Comparison of ENCODE assay signal across 10 mouse cellular contexts in the genomic region with DNA sequence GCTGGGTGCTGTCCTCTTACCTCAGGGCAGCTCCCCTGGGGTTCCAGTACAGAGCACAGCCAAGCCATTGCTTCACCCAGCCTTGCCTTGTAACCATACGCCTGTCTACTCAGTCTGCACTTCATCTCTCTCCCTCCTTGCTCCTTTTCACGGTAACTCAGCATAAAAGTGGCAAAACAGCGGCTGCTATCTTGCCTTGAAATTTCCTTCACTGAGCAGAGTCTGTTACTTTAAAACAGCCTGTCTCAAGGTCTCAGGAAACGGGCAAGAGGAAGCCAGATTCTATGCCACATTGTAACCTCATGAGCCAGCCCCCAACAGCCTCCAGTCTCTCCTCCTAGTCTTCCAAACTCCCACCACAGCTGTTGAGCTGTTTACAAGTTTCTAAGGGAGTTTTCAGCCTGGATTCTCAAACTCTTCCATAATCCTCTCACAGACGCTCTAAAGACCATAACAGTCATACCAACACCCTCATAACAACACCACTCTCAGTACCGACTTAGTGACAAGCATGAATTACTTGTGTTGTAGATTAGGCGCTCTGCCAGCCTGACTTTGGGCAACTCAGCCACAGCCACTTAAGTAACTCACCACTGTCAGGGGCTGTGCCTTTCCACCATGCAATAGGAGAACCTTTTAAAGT. TPM values are rescaled to one million over a fixed set of nuclear protein-coding genes. Genes with fewer than 3 reads are reported as not detected.
DNase-seq lines count a peak whose midpoint lies in the region; ATAC-seq lines count a peak whose summit lies in the region.
"Had no signal": no experiment of that assay in that cellular context is flagged by ENCODE, and none has a peak within 500 bp of the region (broad histone marks: within the 10 kb centered on the region; RNA-seq: fewer than 3 reads in every experiment).

No protein-coding gene starts in this region.

- peak; percentile 10 for DNase-seq in embryo, embryonic 11 days
- DNase-seq in embryo, embryonic 9.5 days (ENCODE audit: extremely low spot score) = no peak
- DNase-seq in midbrain, embryonic 10.5 days (ENCODE audit: low spot score) = no peak
- no peak for DNase-seq in frontal cortex, postnatal 36 days (ENCODE audit: low spot score in 2 of 2)
- DNase-seq in cerebellum, adult 18-20 months = no peak

- 35% methylated on average over 7 of the region's 7 CpGs for WGBS in intestine, embryonic 15.5 days
- 76% methylated on average over 7 of the region's 7 CpGs for WGBS in midbrain, embryonic 10.5 days

- ATAC-seq in intestine, embryonic 15.5 days = no peak
- peak; percentile 81 for ATAC-seq in megakaryocyte progenitor cell, adult 5-6 weeks (replicated peaks; ENCODE audit: poor library complexity)

- peaks cover 8% of the 10 kb centered on the region; the same call in 1 of the 2 replicates for H3K36me3 ChIP-seq in intestine, embryonic 15.5 days
- peaks cover 10% of the 10 kb centered on the region for H3K36me3 ChIP-seq in midbrain, embryonic 10.5 days

- H3K9me3 ChIP-seq in intestine, embryonic 15.5 days = no peaks in the 10 kb centered on the region
- H3K9me3 ChIP-seq in midbrain, embryonic 10.5 days (replicated peaks) = no peaks in the 10 kb centered on the region

- H3K4me1 ChIP-seq in brown adipose tissue, adult 24 weeks (ENCODE audit: control insufficient read depth, insufficient read depth, insufficient read length, low read length) = peaks cover 26% of the 10 kb centered on the region
- H3K4me1 ChIP-seq in intestine, embryonic 15.5 days (replicated peaks) = 0 out of 2 replicates have a peak, but pooled peaks cover 3% of the 10 kb centered on the region
- peaks cover 12% of the 10 kb centered on the region for H3K4me1 ChIP-seq in midbrain, embryonic 10.5 days

- H3K27ac ChIP-seq in brown adipose tissue, adult 24 weeks (replicated peaks; ENCODE audit: low read depth, low read length) = peak overlapping the region; percentile 84
- H3K27ac ChIP-seq in intestine, embryonic 15.5 days = 0 out of 2 replicates have a peak overlapping the region, but pooled peaks have one; percentile 51
- H3K27ac ChIP-seq in midbrain, embryonic 10.5 days (replicated peaks) = no peak overlapping the region

- H3K9ac ChIP-seq in intestine, embryonic 15.5 days = no peak overlapping the region

- no peak overlapping the region for H3K4me2 ChIP-seq in intestine, embryonic 15.5 days (replicated peaks)

- H3K4me3 ChIP-seq in brown adipose tissue, adult 24 weeks (ENCODE audit: insufficient read depth, low read depth, low read length) = no peak overlapping the region
- H3K4me3 ChIP-seq in intestine, embryonic 15.5 days (replicated peaks) = no peak overlapping the region
- H3K4me3 ChIP-seq in midbrain, embryonic 10.5 days = no peak overlapping the region

- no peaks in the 10 kb centered on the region for H3K27me3 ChIP-seq in intestine, embryonic 15.5 days (replicated peaks)
- H3K27me3 ChIP-seq in midbrain, embryonic 10.5 days (ENCODE audit: low read depth, poor library complexity, severe bottlenecking) = no peaks in the 10 kb centered on the region

RNA-seq across cellular contexts. Expression of gene Il22ra2, which starts 8.6 kb away (rescaled TPM):
- polyA plus RNA-seq in brown adipose tissue, adult 24 weeks (2012; ENCODE audit: insufficient read depth, insufficient read length, missing spikeins) = 0.46 TPM in 1 of 2 replicates, not detected in the other
- not detected in 2 replicates for polyA plus RNA-seq in intestine, embryonic 15.5 days (2015; fragmentation: Nextera tagmentation; extraction: Ambion mirVana)
- total RNA-seq in megakaryocyte progenitor cell, adult 5-6 weeks (2015) = 4.3 and 4.6 TPM in 2 replicates
- 3.2 and 7.7 TPM in 2 replicates for total RNA-seq in megakaryocyte progenitor cell, adult 5-6 weeks (2017)
- polyA plus RNA-seq in midbrain, embryonic 10.5 days (2016; fragmentation: Nextera tagmentation; extraction: Ambion mirVana) = not detected in 2 replicates
- polyA plus RNA-seq: C2C12; neural tube, embryonic 11.5 days had no signal

RNA-seq across cellular contexts. Expression of gene Ifngr1, which starts 21.5 kb away (rescaled TPM):
- 46.2 and 88.9 TPM in 2 replicates for polyA plus RNA-seq in brown adipose tissue, adult 24 weeks (2012; ENCODE audit: insufficient read depth, insufficient read length, missing spikeins)
- 92.1 and 95.8 TPM in 2 replicates for polyA plus RNA-seq in intestine, embryonic 15.5 days (2015; fragmentation: Nextera tagmentation; extraction: Ambion mirVana)
- total RNA-seq in megakaryocyte progenitor cell, adult 5-6 weeks (2015) = 384 and 439 TPM in 2 replicates
- total RNA-seq in megakaryocyte progenitor cell, adult 5-6 weeks (2017) = 295 and 330 TPM in 2 replicates
- 34.7 and 36.0 TPM in 2 replicates for polyA plus RNA-seq in midbrain, embryonic 10.5 days (2016; fragmentation: Nextera tagmentation; extraction: Ambion mirVana)
